Mouse (Mus musculus) testis, postnatal 14 days (tissue): ENCODE measurements around the gene Ppie.
"Not testable (repeated sequence)": the region's sequence is repeated elsewhere in the genome, so short reads cannot be mapped to it uniquely, and the experiment has no call there.

Experiments used
- DNase-seq: peaks from one replicate; pipeline ENCODE4 v3.0.0; 2021; ENCODE audit warnings: low spot score

The Ppie gene

GRCm38 (mm10) chr4:123114651-123115050 lies 25.1 kb downstream of the Ppie start:
- DNase-seq, result not testable (repeated sequence)

DNA sequence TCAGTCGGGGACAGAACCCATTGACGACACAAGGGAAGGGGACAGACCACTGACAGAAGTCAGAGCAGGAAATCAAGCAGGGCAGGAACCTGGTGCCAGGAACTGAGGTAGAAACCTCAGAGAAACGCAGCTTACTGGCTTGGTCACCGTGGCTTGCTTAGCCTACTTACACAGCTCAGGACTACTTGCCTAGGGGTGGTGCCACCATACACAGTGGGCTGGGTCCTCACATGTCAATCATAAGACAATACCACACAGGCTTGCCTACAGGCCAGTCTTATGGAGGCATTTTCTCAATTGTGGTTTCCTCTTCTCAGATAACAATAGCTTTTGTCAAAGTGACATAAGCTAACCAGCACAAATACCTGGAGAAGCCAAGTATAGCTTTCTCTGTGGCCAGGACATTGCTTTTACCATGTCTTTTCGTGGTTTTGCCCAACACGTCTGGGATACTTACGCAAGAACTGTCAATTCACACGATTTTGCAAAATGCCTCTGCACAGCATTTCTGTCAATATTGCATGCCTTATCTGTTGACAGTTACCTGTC lies 27.5 kb downstream of the Ppie start:
- DNase-seq, result no peak

- DNase-seq, result not testable (repeated sequence)
These were observed 28.3 kb downstream of the Ppie start for GRCm38 (mm10) chr4:123111275-123111983.

- DNase-seq, result no peak
These were observed 29.0 kb downstream of the Ppie start for GRCm38 (mm10) chr4:123110751-123111150.

DNA sequence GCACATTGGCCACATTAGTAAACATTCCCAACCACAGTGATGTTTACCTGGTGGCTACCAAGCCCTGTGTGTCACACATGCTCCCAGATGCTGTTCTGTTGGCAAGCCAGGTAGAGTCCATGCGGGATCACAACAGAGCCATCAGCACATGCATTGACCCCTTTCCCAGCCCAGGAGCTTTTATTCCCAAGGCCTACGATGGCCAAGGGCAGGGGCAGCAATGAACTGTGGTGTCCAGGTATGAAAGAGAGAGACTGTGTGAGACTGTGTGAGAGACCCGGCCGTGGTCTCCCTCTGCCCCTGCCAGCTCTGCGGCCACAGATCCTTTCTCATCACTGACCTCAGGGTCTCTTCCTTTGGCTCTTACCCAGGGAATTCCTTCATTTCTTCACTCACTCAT lies 31.7 kb downstream of the Ppie start:
- no peak for DNase-seq

- DNase-seq, result no peak
These were observed 32.9 kb downstream of the Ppie start for GRCm38 (mm10) chr4:123106864-123107263.

DNA sequence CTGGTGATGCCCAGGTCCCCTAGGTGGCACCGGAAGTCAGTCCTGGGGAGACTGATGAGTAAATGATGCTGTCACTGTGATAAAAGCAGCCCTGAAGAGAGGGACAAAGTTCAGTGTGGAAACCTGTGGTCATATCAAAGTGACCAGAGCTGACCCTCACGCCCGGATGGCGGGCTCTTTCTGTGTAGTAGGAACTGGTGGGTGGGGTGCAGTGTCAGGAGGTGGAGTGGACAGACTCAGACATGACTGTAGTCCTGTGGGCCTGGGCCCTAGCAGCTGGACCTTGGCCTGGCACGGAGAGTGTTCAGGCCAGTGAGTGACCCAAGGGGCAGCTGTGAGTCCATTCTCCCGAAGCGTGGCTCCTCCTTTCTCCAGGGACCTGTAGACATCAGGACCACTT lies 33.8 kb downstream of the Ppie start:
- DNase-seq, result not testable (repeated sequence)

DNA sequence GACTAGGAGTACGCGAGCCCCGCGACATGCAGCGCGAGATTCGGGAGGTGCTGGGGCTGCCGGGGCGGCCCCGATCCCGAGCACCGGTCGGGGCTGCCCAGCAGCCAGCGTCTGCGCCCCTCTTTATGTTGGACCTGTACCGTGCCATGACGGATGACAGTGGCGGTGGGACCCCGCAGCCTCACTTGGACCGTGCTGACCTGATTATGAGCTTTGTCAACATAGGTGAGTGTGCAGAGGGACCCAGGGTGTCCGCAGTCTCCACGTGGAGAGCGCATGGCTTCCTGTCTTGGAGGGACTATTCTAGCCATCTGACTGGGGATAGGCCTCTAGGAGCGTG lies 34.3 kb downstream of the Ppie start:
- no peak for DNase-seq

GRCm38 (mm10) chr4:123104651-123105450 lies 34.9 kb downstream of the Ppie start, which contains the start of gene Bmp8b:
Bmp8b (plus strand) TSS chr4:123105165.
- peak; percentile 52 for DNase-seq

DNA sequence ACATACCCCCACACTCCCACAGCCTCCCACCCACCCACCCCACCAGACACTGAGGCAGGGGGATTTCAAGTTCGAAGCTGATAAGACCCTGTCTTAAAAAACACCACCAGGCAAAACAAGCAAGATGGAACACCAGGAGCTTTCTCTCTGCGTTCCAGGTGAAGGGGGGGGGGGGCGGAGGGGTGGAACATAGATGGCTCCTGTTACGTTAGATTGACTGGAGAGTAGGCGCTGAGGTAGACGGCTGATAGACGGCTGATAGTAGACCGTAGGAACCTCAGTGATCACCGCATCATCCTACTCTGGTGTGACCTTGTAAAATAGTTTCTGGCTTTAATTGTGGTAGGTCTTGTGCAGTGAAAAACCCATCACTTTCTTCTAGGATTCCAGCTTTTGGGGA lies 45.9 kb downstream of the Ppie start:
- no peak for DNase-seq

- DNase-seq, result no peak
These were observed 46.5 kb downstream of the Ppie start for GRCm38 (mm10) chr4:123093064-123093776.

DNA sequence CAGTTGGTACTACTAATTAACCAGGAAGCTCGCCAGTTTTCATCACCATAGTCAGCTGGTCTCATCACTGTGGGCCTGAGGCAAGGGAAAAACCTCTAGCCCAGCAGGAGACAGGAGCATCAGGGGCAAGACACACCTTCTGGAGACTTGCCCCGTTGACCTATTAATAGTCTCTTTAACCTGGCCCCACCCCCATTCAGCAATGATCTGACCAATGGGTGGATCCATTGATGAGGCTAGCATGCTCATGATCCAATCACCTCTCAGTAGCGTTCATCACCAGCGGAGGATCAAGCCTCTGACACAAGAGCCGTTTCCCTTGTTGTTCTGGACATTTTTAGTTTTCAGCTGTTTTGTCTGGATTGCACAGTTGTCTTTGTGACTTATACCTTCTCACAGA lies 47.1 kb downstream of the Ppie start:
- DNase-seq, result peak; percentile 35

- no peak for DNase-seq
These were observed 53.4 kb downstream of the Ppie start for GRCm38 (mm10) chr4:123086381-123086780.

DNA sequence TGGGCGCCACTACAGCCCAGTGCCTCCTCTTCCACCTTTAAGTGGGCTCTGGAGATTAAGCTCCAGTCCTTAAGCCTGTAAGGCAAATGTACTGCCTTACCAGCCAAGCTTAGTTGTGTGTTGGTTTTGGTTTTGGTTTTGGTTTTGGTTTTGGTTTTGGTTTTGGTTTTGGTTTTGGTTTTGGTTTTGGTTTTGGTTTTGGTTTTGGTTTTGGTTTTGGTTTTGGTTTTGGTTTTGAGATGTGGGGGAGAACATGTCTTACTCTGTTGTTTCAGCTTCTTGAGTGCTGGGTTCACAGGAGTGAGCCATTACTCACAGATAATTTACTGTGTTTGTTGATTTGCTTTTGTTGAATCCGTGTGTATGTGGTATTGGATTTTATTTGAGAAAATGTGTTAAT lies 54.5 kb downstream of the Ppie start:
- DNase-seq, result no peak

DNA sequence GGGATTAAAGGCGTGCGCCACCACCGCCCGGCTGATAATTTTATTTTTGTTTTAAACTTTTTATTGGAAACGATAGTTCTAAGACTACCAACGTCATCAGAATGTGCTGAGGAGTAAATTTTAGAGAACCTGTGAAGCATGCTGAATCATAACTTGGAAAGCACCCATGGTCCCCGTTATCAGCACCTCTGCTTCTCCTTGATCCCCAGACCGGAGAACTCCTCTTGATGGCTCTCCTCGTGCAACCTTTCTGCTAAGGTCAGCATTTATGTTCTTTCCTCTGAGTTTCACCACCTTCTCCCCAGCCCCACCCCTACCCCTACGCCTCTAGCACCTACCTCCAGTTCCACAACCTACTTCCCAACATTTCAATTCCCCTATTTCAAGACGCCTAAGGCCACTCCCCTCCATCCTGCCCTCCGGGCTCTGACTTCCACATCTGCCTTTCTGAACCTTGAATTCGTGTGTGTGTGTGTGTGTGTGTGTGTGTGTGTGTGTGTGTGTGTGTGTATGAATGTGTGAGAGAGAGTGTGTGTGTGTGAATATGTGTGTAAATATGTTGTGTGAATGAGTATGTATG lies 56.3 kb downstream of the Ppie start:
- DNase-seq, result no peak

DNA sequence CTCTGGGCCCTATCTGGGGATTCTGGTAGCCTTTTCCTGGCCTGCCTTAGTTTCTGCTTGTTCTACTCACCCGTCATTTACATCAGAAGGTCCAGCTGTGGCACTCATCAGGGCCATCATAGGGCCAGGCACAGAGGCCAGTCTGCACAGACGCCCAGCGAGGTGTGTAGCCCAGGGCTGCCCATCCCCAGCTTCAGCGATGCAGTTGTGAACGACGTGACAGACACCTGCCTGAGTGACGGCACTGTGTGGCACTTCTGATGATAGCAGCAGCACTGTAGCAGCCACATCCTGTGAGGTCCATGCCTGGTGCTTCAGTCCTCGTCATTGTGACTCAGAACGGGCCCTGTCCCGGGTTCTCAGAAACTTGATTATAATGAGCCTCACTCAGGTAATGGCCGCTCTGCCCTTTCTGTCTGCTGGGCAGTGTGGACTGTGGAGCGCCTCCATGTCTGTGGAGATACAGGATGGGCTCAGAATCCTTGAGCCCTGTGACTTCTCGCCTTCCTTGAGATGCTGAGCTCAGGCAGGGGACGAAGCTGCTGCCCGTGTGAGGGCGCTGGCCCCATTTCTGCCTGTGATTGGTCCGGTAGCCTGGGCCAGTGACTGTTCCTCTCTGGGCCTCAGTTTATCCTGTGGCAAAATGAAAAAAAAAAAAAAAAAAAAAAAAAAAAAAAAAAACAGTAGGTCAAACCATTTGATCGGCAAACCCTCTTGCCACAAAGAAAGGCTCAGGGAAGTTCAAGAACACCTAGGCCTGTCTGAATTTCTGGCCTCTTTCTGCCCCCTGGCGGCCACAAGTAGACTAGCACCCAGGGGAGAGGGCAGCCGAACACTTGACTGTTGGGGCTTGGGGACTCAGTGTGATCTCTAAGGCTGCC lies 57.2 kb downstream of the Ppie start:
- DNase-seq, result peak; percentile 70

DNA sequence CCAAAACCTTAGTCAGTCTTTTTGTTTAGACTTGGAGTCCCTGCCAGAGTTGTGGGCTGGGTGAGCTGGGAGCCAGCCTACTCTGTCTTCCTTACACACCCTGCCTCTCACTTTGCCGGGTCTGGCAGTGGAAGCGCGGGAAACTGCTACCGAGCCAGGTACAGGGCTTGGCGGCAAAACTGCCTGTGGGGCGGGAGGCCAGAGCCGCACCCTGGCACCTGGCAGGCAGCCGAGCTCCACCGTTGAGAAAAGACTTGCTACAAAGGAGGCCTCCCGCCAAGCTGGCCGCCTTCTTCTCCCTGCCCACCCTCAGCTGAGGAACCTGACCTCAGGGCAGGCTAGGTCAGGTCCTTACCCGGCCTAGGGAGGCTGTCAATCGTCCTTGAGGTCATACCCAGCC lies 59.0 kb downstream of the Ppie start:
- peak; percentile 33 for DNase-seq

- no peak for DNase-seq
These were observed 61.5 kb downstream of the Ppie start for GRCm38 (mm10) chr4:123078231-123078630.
